ENCODE assay signal across 8 mouse cellular contexts in the genomic region with DNA sequence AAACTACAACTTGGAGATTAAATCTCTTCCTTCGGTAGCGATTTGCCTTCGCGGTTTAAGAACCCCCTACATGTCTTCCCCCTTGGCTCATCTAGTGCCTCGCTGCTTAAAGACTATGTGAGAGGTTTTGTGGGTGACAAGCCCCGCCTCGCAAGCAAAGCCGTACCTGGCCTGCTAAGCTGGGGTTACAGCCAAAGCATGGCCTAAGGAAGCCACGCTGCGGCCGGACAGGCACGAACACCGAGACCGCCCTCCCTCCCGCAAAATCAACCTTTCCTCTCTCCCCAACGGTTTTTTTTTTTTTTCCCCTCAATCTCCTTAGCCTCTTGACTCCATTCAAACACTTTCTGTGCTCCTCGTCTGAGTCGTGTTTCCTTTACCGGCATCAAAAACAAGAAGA. TPM values are rescaled to one million over a fixed set of nuclear protein-coding genes. Genes with fewer than 3 reads are reported as not detected.
DNase-seq lines count a peak whose midpoint lies in the region; ATAC-seq lines count a peak whose summit lies in the region.

No protein-coding gene starts in this region.

- peak; percentile 12; the same call in 1 of the 2 replicates for ATAC-seq in forebrain, embryonic 15.5 days (replicated peaks)
- ATAC-seq in kidney, embryonic 14.5 days (ENCODE audit: low FRiP score, low TSS enrichment) = no peak
- ATAC-seq in stomach, embryonic 16.5 days (ENCODE audit: insufficient read depth, low FRiP score) = no peak
- no peak for ATAC-seq in activated CD4-positive, CD25-positive, alpha-beta regulatory T cell, adult 4 months

- peaks cover 31% of the 10 kb centered on the region for H3K4me1 ChIP-seq in forebrain, embryonic 15.5 days
- H3K4me1 ChIP-seq in kidney, embryonic 14.5 days (ENCODE audit: control insufficient read depth, insufficient read depth, low read length) = peaks cover 8% of the 10 kb centered on the region
- H3K4me1 ChIP-seq in stomach, embryonic 16.5 days (ENCODE audit: control insufficient read depth, insufficient read depth, low read length) = peaks cover 15% of the 10 kb centered on the region

- peak overlapping the region; percentile 94 for H3K27ac ChIP-seq in forebrain, embryonic 15.5 days (replicated peaks)
- H3K27ac ChIP-seq in kidney, embryonic 14.5 days (ENCODE audit: low read depth, low read length) = peak overlapping the region; percentile 83
- H3K27ac ChIP-seq in stomach, embryonic 16.5 days (ENCODE audit: low read length) = peak overlapping the region; percentile 85

- H3K9ac ChIP-seq in forebrain, embryonic 15.5 days (replicated peaks) = peak overlapping the region; percentile 82
- H3K9ac ChIP-seq in kidney, embryonic 14.5 days (ENCODE audit: low read depth, low read length) = peak overlapping the region; percentile 79
- H3K9ac ChIP-seq in stomach, embryonic 16.5 days (ENCODE audit: low read length) = peak overlapping the region; percentile 83

- H3K4me2 ChIP-seq in forebrain, embryonic 15.5 days (replicated peaks) = peak overlapping the region; percentile 56
- peak overlapping the region; percentile 65 for H3K4me2 ChIP-seq in kidney, embryonic 14.5 days (replicated peaks; ENCODE audit: low read depth, low read length)
- peak overlapping the region; percentile 62 for H3K4me2 ChIP-seq in stomach, embryonic 16.5 days (ENCODE audit: low read depth, low read length)

- H3K36me3 ChIP-seq in forebrain, embryonic 15.5 days = peaks cover 6% of the 10 kb centered on the region; the same call in 1 of the 2 replicates
- peaks cover 12% of the 10 kb centered on the region; the same call in 1 of the 2 replicates for H3K36me3 ChIP-seq in kidney, embryonic 14.5 days (ENCODE audit: control insufficient read depth, insufficient read depth, low read length)
- no peaks in the 10 kb centered on the region for H3K36me3 ChIP-seq in stomach, embryonic 16.5 days (ENCODE audit: control insufficient read depth, insufficient read depth, low read length)

- 0% methylated on average over 19 of the region's 19 CpGs for WGBS in forebrain, embryonic 15.5 days
- WGBS in kidney, embryonic 14.5 days = 0% methylated on average over 19 of the region's 19 CpGs
- under 1% methylated on average over 19 of the region's 19 CpGs for WGBS in stomach, embryonic 16.5 days

- H3K4me3 ChIP-seq in forebrain, embryonic 15.5 days = peak overlapping the region; percentile 62
- H3K4me3 ChIP-seq in kidney, embryonic 14.5 days (ENCODE audit: low read length) = peak overlapping the region; percentile 83
- peak overlapping the region; percentile 95 for H3K4me3 ChIP-seq in stomach, embryonic 16.5 days (replicated peaks; ENCODE audit: low read length)

- H3K9me3 ChIP-seq in forebrain, embryonic 15.5 days = no peaks in the 10 kb centered on the region
- no peaks in the 10 kb centered on the region for H3K9me3 ChIP-seq in kidney, embryonic 14.5 days (ENCODE audit: control insufficient read depth, low read length)
- H3K9me3 ChIP-seq in stomach, embryonic 16.5 days (replicated peaks; ENCODE audit: control insufficient read depth, low read length) = no peaks in the 10 kb centered on the region

- DNase-seq in retina, adult 2 months (ENCODE audit: low read depth, low spot score) = peak; percentile 8
- DNase-seq in retina, postnatal 1 day = no peak
- peak; percentile 41 for DNase-seq in c-Kit-negative CD71-positive TER-119-positive erythroid progenitor cells, embryonic 14.5 days (ENCODE audit: low read depth, low spot score)
- DNase-seq in lung, postnatal 4 days = peak; percentile 18 to 33

- H3K27me3 ChIP-seq in forebrain, embryonic 15.5 days = no peaks in the 10 kb centered on the region
- no peaks in the 10 kb centered on the region for H3K27me3 ChIP-seq in kidney, embryonic 14.5 days (ENCODE audit: control insufficient read depth, insufficient read depth, low read length)
- no peaks in the 10 kb centered on the region for H3K27me3 ChIP-seq in stomach, embryonic 16.5 days (ENCODE audit: control insufficient read depth, insufficient read depth, low read length)

RNA-seq across cellular contexts. Expression of a gene that starts 0.4 kb away (rescaled TPM):
- 65.0 and 67.7 TPM in 2 replicates for polyA plus RNA-seq in forebrain, embryonic 15.5 days (2015; fragmentation: Nextera tagmentation; extraction: Ambion mirVana)
- polyA plus RNA-seq in kidney, embryonic 14.5 days (2014; fragmentation: Nextera tagmentation; extraction: Ambion mirVana) = 60.5 and 86.4 TPM in 2 replicates
- polyA plus RNA-seq in stomach, embryonic 16.5 days (2015; fragmentation: Nextera tagmentation; extraction: Ambion mirVana) = 62.5 and 63.7 TPM in 2 replicates
- polyA plus RNA-seq in activated CD4-positive, CD25-positive, alpha-beta regulatory T cell, adult 4 months (2017; shearing (Covaris generic)) = 10 to 100 TPM; 65.2 to 68.1 TPM

RNA-seq across cellular contexts. Expression of a gene that starts 0.5 kb away (rescaled TPM):
- 31.6 and 34.9 TPM in 2 replicates for polyA plus RNA-seq in forebrain, embryonic 15.5 days (2015; fragmentation: Nextera tagmentation; extraction: Ambion mirVana)
- 14.7 and 24.8 TPM in 2 replicates for polyA plus RNA-seq in kidney, embryonic 14.5 days (2014; fragmentation: Nextera tagmentation; extraction: Ambion mirVana)
- polyA plus RNA-seq in stomach, embryonic 16.5 days (2015; fragmentation: Nextera tagmentation; extraction: Ambion mirVana) = 12.6 and 16.9 TPM in 2 replicates
- polyA plus RNA-seq in activated CD4-positive, CD25-positive, alpha-beta regulatory T cell, adult 4 months (2017; shearing (Covaris generic)) = 10 to 100 TPM in 1 of 2 experiments, 1 to 10 TPM in 1; 9.1 to 13.0 TPM
